Mouse (Mus musculus) ovary, postnatal 14 days (tissue): Measurements from ENCODE around the gene Get4.

Source experiments
- DNase-seq: peaks from one replicate; pipeline ENCODE4 v3.0.0; 2022; ENCODE audit warnings: low spot score

Get4 gene

DNA sequence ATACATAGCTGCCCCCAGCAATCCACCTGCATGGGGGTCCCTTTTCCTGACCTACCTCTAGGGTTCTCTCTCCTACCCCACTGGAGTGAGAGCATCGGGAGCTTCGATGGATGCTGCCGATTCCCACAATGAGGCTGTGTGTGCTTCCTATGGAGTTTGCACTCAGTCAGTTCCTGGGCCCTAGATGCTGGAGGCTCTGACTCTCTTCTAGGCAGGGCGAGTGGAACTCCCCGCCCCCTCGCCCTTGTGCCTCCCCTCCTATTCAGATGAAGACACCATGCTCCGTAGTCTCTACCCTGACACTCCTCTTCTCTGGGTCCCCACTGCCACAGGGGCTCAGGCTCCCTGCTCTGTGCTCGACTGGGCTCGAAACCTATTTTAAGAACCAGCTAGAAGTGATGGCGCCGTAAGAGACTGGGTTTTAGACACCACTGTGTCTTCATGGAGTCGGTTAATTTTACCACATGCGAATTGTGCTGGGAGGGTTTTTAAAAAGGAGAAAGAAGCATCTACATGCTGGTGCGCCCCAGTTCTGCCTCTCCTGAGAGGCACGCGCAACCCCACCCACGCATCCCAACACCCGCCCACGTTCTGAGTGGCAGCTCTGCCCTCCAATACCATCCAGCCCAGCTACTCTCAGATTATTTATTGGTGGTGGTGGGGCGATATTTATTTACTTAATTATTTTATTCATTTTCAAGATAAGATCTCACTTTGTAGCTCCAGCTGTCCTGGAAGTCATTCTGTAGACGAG lies 65.8 kb downstream of the Get4 start:
- no peak for DNase-seq
